20 mouse cellular contexts compared by ENCODE assay signal in genomic region chr11:97865421-97865820, GRCm38 (mm10). TPM values are rescaled to one million over a fixed set of nuclear protein-coding genes. Genes with fewer than 3 reads are reported as not detected.
DNase-seq lines count a peak whose midpoint lies in the region; ATAC-seq and TF ChIP-seq lines count a peak whose summit lies in the region.
"Had no signal": no experiment of that assay in that cellular context is flagged by ENCODE, and none has a peak within 500 bp of the region (broad histone marks: within the 10 kb centered on the region; RNA-seq: fewer than 3 reads in every experiment).

No protein-coding gene starts in this region.

- dilution Hi-C loops in CH12.LX (cut with MboI; ENCODE audit: extremely low pct_ligation_motif_present, extremely low pct_unique_long_range_greater_than_20kb, low sequenced_read_pairs): no loop called here

- no peaks in the 10 kb centered on the region for H3K4me1 ChIP-seq in CH12.LX (ENCODE audit: control insufficient read depth in 1 of 2, insufficient read depth in 2 of 2)
- H3K4me1 ChIP-seq in MEL (ENCODE audit: control insufficient read depth in 1 of 2, insufficient read depth in 2 of 2, low read length in 2 of 2): no peaks in the 10 kb centered on the region
- no peaks in the 10 kb centered on the region for H3K4me1 ChIP-seq in liver, postnatal 0 days (ENCODE audit: insufficient read depth)
- H3K4me1 ChIP-seq in midbrain, embryonic 10.5 days: no peaks in the 10 kb centered on the region

- H3K4me2 ChIP-seq in CH12.LX (ENCODE audit: insufficient read depth, low read depth, poor library complexity, severe bottlenecking): no peak overlapping the region
- H3K4me2 ChIP-seq in liver, postnatal 0 days (ENCODE audit: low read depth, low read length): no peak overlapping the region

- H3K27me3 ChIP-seq in CH12.LX (replicated peaks) (no peaks in the 10 kb centered on the region), MEL (ENCODE audit: control insufficient read depth in 1 of 2, insufficient read depth in 2 of 2, low read length in 2 of 2) (no peaks in the 10 kb centered on the region)
- H3K27me3 ChIP-seq in liver, postnatal 0 days (ENCODE audit: insufficient read depth, low read length): no peaks in the 10 kb centered on the region
- no peaks in the 10 kb centered on the region for H3K27me3 ChIP-seq in midbrain, embryonic 10.5 days (ENCODE audit: low read depth, poor library complexity, severe bottlenecking)
- H3K27me3 ChIP-seq: Patski had no signal

- ATAC-seq in liver, postnatal 0 days: no peak
- ATAC-seq: activated CD4-positive, CD25-positive, alpha-beta regulatory T cell, adult 4 months; CD4-positive, CD25-positive, alpha-beta regulatory T cell, adult 4 months; Patski had no signal

- H3K9me3 ChIP-seq in CH12.LX (replicated peaks; ENCODE audit: low read length) (no peaks in the 10 kb centered on the region), MEL (replicated peaks; ENCODE audit: insufficient read depth, low read length) (no peaks in the 10 kb centered on the region)
- no peaks in the 10 kb centered on the region for H3K9me3 ChIP-seq in liver, postnatal 0 days (ENCODE audit: low read length)
- H3K9me3 ChIP-seq in midbrain, embryonic 10.5 days (replicated peaks): no peaks in the 10 kb centered on the region
- H3K9me3 ChIP-seq: G1E had no signal

- in situ Hi-C loops in CH12.LX (cut with MboI; ENCODE audit: low pct_ligation_motif_present, low pct_unique_long_range_greater_than_20kb, low sequenced_read_pairs): no loop called here

- no peaks in the 10 kb centered on the region for H3K79me2 ChIP-seq in CH12.LX (replicated peaks; ENCODE audit: control insufficient read depth, extremely low read depth, insufficient read depth, poor library complexity, severe bottlenecking)
- H3K79me2 ChIP-seq in MEL (ENCODE audit: control insufficient read depth, insufficient read depth, low read length, poor library complexity): no peaks in the 10 kb centered on the region

- no peak overlapping the region for H3K4me3 ChIP-seq in CH12.LX (replicated peaks in 1 of 3; ENCODE audit: low read depth in 2 of 3, low read length in 2 of 3, poor library complexity in 1 of 3)
- no peak overlapping the region for H3K4me3 ChIP-seq in MEL (ENCODE audit: control insufficient read depth in 1 of 2, insufficient read depth in 1 of 2, low read depth in 2 of 2, low read length in 2 of 2)
- H3K4me3 ChIP-seq in liver, postnatal 0 days (ENCODE audit: low read depth, low read length): no peak overlapping the region
- no peak overlapping the region for H3K4me3 ChIP-seq in midbrain, embryonic 10.5 days

- H3K9ac ChIP-seq in CH12.LX (ENCODE audit: insufficient read depth, low read depth) (no peak overlapping the region), MEL (ENCODE audit: control insufficient read depth, low read depth, low read length, poor library complexity, severe bottlenecking) (no peak overlapping the region)
- H3K9ac ChIP-seq in liver, postnatal 0 days (replicated peaks): no peak overlapping the region

- no peak for TF ChIP-seq RAD21 in CH12.LX (IDR thresholded peaks at IDR 0.05; ENCODE audit: low read depth, low read length)
- no peak for TF ChIP-seq RAD21 in MEL (IDR thresholded peaks at IDR 0.05; ENCODE audit: low read depth, low read length)

- DNase-seq in CH12.LX (ENCODE audit: extremely low read depth) (no peak), MEL (ENCODE audit: low read depth, low spot score) (no peak)
- no peak for DNase-seq in liver, postnatal 0 days
- DNase-seq in midbrain, embryonic 10.5 days (ENCODE audit: low spot score): no peak
- DNase-seq: adrenal gland, adult 2 months; adrenal gland, adult 8-10 months; adrenal gland, postnatal 10 days; adrenal gland, postnatal 14 days; adrenal gland, postnatal 25 days; adrenal gland, postnatal 36 days; B cell, adult 2 months; cerebellum, adult 11 months; cerebellum, adult 11-12 months; cerebellum, adult 18-20 months; cerebellum, adult 2 months; cerebellum, adult 8-10 months had no signal

- no peak overlapping the region for H3K27ac ChIP-seq in CH12.LX (ENCODE audit: insufficient read depth, low read depth)
- no peak overlapping the region for H3K27ac ChIP-seq in MEL (ENCODE audit: control insufficient read depth, low read depth, low read length)
- H3K27ac ChIP-seq in liver, postnatal 0 days (ENCODE audit: low read depth): no peak overlapping the region
- no peak overlapping the region for H3K27ac ChIP-seq in midbrain, embryonic 10.5 days (replicated peaks)

- TF ChIP-seq POLR2A in CH12.LX (IDR thresholded peaks at IDR 0.05; ENCODE audit: low read depth, low read length) (no peak), MEL (IDR thresholded peaks at IDR 0.05; ENCODE audit: control insufficient read depth in 1 of 2, insufficient read depth in 1 of 2, low read depth in 1 of 2, low read length in 2 of 2, poor library complexity in 1 of 2) (no peak)

- WGBS in liver, postnatal 0 days (ENCODE audit: insufficient replicate concordance): 86% methylated on average over 5 of the region's 5 CpGs
- 88% methylated on average over 5 of the region's 5 CpGs for WGBS in midbrain, embryonic 10.5 days

- TF ChIP-seq EP300 in CH12.LX (IDR thresholded peaks at IDR 0.05; ENCODE audit: low read length) (no peak), MEL (IDR thresholded peaks at IDR 0.05; ENCODE audit: low read depth in 1 of 2, low read length in 2 of 2) (no peak)
- TF ChIP-seq EP300 in liver, postnatal 0 days (IDR thresholded peaks at IDR 0.05; ENCODE audit: low read depth): no peak

- TF ChIP-seq CTCF in CH12.LX (conservative IDR thresholded peaks at IDR 0.05 in 1 of 2, IDR thresholded peaks at IDR 0.05 in 1 of 2; ENCODE audit: low read depth in 2 of 2, low read length in 2 of 2): no peak
- TF ChIP-seq CTCF in MEL (IDR thresholded peaks at IDR 0.05 in 2 of 3, conservative IDR thresholded peaks at IDR 0.05 in 1 of 3; ENCODE audit: control insufficient read depth in 1 of 3, insufficient read depth in 1 of 3, low read depth in 2 of 3, low read length in 3 of 3, poor library complexity in 1 of 3, severe bottlenecking in 1 of 3): no peak
- no peak for TF ChIP-seq CTCF in liver, postnatal 0 days (IDR thresholded peaks at IDR 0.05; ENCODE audit: low read depth)

- H3K36me3 ChIP-seq in CH12.LX (replicated peaks in 1 of 2; ENCODE audit: control insufficient read depth in 1 of 2, insufficient read depth in 1 of 2, low read length in 1 of 2) (no peaks in the 10 kb centered on the region), MEL (ENCODE audit: control insufficient read depth in 1 of 2, insufficient read depth in 2 of 2, low read length in 2 of 2) (no peaks in the 10 kb centered on the region)
- no peaks in the 10 kb centered on the region for H3K36me3 ChIP-seq in liver, postnatal 0 days (replicated peaks; ENCODE audit: insufficient read depth, low read length)
- no peaks in the 10 kb centered on the region for H3K36me3 ChIP-seq in midbrain, embryonic 10.5 days
- H3K36me3 ChIP-seq: G1E had no signal

TF ChIP-seq in CH12.LX, 34 proteins besides CTCF, POLR2A, EP300 and RAD21:
- TF ChIP-seq MEF2A (IDR thresholded peaks at IDR 0.05; ENCODE audit: borderline replicate concordance, low read depth, low read length) (no peak), ELF1 (IDR thresholded peaks at IDR 0.05; ENCODE audit: low read depth, low read length) (no peak), USF1 (IDR thresholded peaks at IDR 0.05; ENCODE audit: low read depth, low read length) (no peak), TBP (conservative IDR thresholded peaks at IDR 0.05; ENCODE audit: low read depth, low read length) (0 out of 2 replicates have a peak, but pooled peaks have one; percentile 51), ZC3H11A (IDR thresholded peaks at IDR 0.05; ENCODE audit: low read depth, low read length) (no peak), CHD2 (IDR thresholded peaks at IDR 0.05; ENCODE audit: low read length) (no peak), GABPA (IDR thresholded peaks at IDR 0.05; ENCODE audit: insufficient replicate concordance, low read depth, low read length) (no peak), HCFC1 (IDR thresholded peaks at IDR 0.05; ENCODE audit: low read depth, low read length) (no peak)
TF ChIP-seq in CH12.LX: peak in this region for 1.

TF ChIP-seq in MEL, 35 proteins besides CTCF, POLR2A, EP300 and RAD21:
- TF ChIP-seq TBP (IDR thresholded peaks at IDR 0.05; ENCODE audit: low read depth, low read length) (peak; percentile 82), RCOR1 (IDR thresholded peaks at IDR 0.05; ENCODE audit: low read depth, low read length) (no peak)

RNA-seq across cellular contexts. Expression of gene Fbxo47, which starts 18.5 kb away (rescaled TPM):
- total RNA-seq in CH12.LX (2012; rRNA removed) (0.80 and 1.1 TPM in 2 replicates), CH12.LX (2014; rRNA removed) (2.1 and 3.0 TPM in 2 replicates), MEL (2012; rRNA removed) (0.73 and 1.4 TPM in 2 replicates)
- polyA plus RNA-seq in CH12.LX (2012; ENCODE audit: insufficient read length, low read depth) (1.8 and 2.0 TPM in 2 replicates), MEL (2012; ENCODE audit: insufficient read depth in 1 of 2, insufficient read length in 2 of 2, low read depth in 1 of 2, low replicate concordance in 2 of 2, missing spikeins in 1 of 2) (1 to 10 TPM in 1 of 2 experiments, not detected in 1; 1.2 TPM)
- 0.26 and 0.27 TPM in 2 replicates for polyA plus RNA-seq in liver, postnatal 0 days (2015; fragmentation: Nextera tagmentation; extraction: Ambion mirVana)
- 0.38 and 0.40 TPM in 2 replicates for polyA plus RNA-seq in midbrain, embryonic 10.5 days (2016; fragmentation: Nextera tagmentation; extraction: Ambion mirVana)
- polyA plus RNA-seq: adrenal gland, adult 2 months; G1E had no signal

RNA-seq across cellular contexts. Expression of gene B230217C12Rik, which starts 24.8 kb away (rescaled TPM):
- total RNA-seq in CH12.LX (2012; rRNA removed) (4.6 and 4.9 TPM in 2 replicates), CH12.LX (2014; rRNA removed) (13.7 and 14.0 TPM in 2 replicates), MEL (2012; rRNA removed) (0.29 TPM in 1 of 2 replicates, not detected in the other)
- polyA plus RNA-seq in CH12.LX (2012; ENCODE audit: insufficient read length, low read depth) (11.9 and 12.4 TPM in 2 replicates), MEL (2012; ENCODE audit: insufficient read depth in 1 of 2, insufficient read length in 2 of 2, low read depth in 1 of 2, low replicate concordance in 2 of 2, missing spikeins in 1 of 2) (under 1 TPM in 1 of 2 experiments, not detected in 1; 0.81 TPM)
- polyA plus RNA-seq in liver, postnatal 0 days (2015; fragmentation: Nextera tagmentation; extraction: Ambion mirVana): 0.25 and 0.28 TPM in 2 replicates
- 12.6 and 14.3 TPM in 2 replicates for polyA plus RNA-seq in midbrain, embryonic 10.5 days (2016; fragmentation: Nextera tagmentation; extraction: Ambion mirVana)
- polyA plus RNA-seq: G1E had no signal

Comparison
In these comparisons a context has a peak if more than half of its experiments do, and no peak if none do; other contexts are left out.
1. Of the 35 proteins assayed by ChIP-seq in both MEL and CH12.LX: peak only in MEL: none; only in CH12.LX: none; in both: TBP; in neither: 34.